Mouse (Mus musculus) c-Kit-positive CD71-negative TER-119-negative erythroid progenitor cells, embryonic 14.5 days (primary cell): ENCODE results near the gene Gm12258.
A peak's percentile ranks its signal among the peaks of the same experiment; 100 is the strongest.

Experiments used
- DNase-seq: peaks from one replicate; pipeline ENCODE4 v3.0.0-alpha.2; 2013; ENCODE audit warnings: low read depth

Gene Gm12258

DNA sequence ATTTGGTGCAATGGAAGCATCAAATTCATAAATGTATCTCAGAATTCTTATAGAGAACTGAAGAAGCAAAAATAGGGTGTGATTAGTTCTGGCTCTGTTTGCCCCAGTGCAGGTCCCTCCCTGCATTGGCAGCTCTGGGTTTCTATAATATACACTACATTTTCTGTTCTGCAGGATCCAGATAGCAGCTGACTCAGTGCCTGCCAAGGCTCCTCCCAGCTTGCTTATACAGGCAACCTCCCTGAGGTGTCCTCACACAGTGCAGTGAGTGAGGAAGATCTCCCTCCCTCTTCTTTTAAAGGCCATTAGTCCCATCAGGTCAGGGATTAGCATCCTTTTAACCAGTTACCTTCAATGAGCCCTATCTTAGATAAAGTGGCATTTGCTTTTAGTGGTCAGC, 54.1 kb downstream of the Gm12258 start:
- DNase-seq = no peak

GRCm38 (mm10) chr11:58903511-58904409, 56.8 kb downstream of the Gm12258 start, which contains the start of gene Zfp39:
Gene Zfp39 (minus strand): TSS chr11:58904225.
- DNase-seq = peak; percentile 86

GRCm38 (mm10) chr11:58904410-58904718, 57.4 kb downstream of the Gm12258 start:
- no peak for DNase-seq

DNA sequence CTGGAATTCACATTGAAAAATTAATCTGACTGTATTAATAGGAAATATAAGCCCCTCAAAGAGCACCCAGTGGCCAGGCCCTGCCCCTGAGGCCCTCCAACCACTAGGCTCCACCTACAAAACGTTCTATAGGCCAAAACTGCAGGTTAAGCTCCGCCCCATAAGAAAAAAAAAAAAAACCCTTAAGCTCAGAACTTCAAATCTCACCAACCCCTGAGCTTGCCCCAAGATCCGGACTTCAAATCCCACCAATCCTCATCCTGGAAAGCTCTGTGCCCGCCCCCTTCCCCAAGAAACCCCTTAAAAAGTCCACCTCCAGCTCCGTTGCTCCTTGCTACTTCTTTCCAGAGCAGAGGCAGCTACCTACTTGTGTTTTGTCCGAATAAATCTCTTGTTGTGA, 57.9 kb downstream of the Gm12258 start:
- no peak for DNase-seq
